Mouse (Mus musculus): Measurements from ENCODE around the gene Chac1.
A peak's percentile ranks its signal among the peaks of the same experiment; 100 is the strongest.

Chac1 gene

GRCm38 (mm10) chr2:119327942-119328526, 23.0 kb upstream of the Chac1 start:
- DNase-seq (ENCODE audit: low spot score in 2 of 2), result no peak

GRCm38 (mm10) chr2:119328546-119328945, 22.5 kb upstream of the Chac1 start:
- DNase-seq (ENCODE audit: low spot score in 2 of 2), result no peak

GRCm38 (mm10) chr2:119329123-119329817, 21.8 kb upstream of the Chac1 start:
- no peak for DNase-seq (ENCODE audit: low spot score in 2 of 2)

- DNase-seq (ENCODE audit: low spot score in 2 of 2), result no peak
Observed at GRCm38 (mm10) chr2:119330795-119331194, 20.2 kb upstream of the Chac1 start.

- no peak for DNase-seq (ENCODE audit: low spot score in 2 of 2)
Observed at GRCm38 (mm10) chr2:119332177-119332661, 18.8 kb upstream of the Chac1 start.

- no peak for DNase-seq (ENCODE audit: low spot score in 2 of 2)
Observed at GRCm38 (mm10) chr2:119334135-119334534, 16.9 kb upstream of the Chac1 start.

GRCm38 (mm10) chr2:119334964-119335525, 16.0 kb upstream of the Chac1 start:
- DNase-seq (ENCODE audit: low spot score in 2 of 2), result no peak

- DNase-seq (ENCODE audit: low spot score in 2 of 2), result no peak
Observed at GRCm38 (mm10) chr2:119335535-119335934, 15.5 kb upstream of the Chac1 start.

GRCm38 (mm10) chr2:119336002-119336401, 15.0 kb upstream of the Chac1 start:
- DNase-seq (ENCODE audit: low spot score in 2 of 2), result no peak

- no peak for DNase-seq (ENCODE audit: low spot score in 2 of 2)
Observed at GRCm38 (mm10) chr2:119336470-119336869, 14.6 kb upstream of the Chac1 start.

- DNase-seq (ENCODE audit: low spot score in 2 of 2), result peak; percentile 79 to 80
Observed at GRCm38 (mm10) chr2:119337425-119338265, 13.4 kb upstream of the Chac1 start.

- no peak for DNase-seq (ENCODE audit: low spot score in 2 of 2)
Observed at GRCm38 (mm10) chr2:119344537-119345138, 6.4 kb upstream of the Chac1 start.

- DNase-seq (ENCODE audit: low spot score in 2 of 2), result no peak
Observed at GRCm38 (mm10) chr2:119353707-119354106, 2.7 kb downstream of the Chac1 start.

GRCm38 (mm10) chr2:119355089-119355488, 4.1 kb downstream of the Chac1 start:
- DNase-seq (ENCODE audit: low spot score in 2 of 2), result no peak

- DNase-seq (ENCODE audit: low spot score in 2 of 2), result no peak
Observed at GRCm38 (mm10) chr2:119355651-119356050, 4.6 kb downstream of the Chac1 start.

- no peak for DNase-seq (ENCODE audit: low spot score in 2 of 2)
Observed at GRCm38 (mm10) chr2:119356310-119356709, 5.3 kb downstream of the Chac1 start.

GRCm38 (mm10) chr2:119356805-119357204, 5.8 kb downstream of the Chac1 start:
- DNase-seq (ENCODE audit: low spot score in 2 of 2), result peak in 1 of 2 experiments; percentile 35

- no peak for DNase-seq (ENCODE audit: low spot score in 2 of 2)
Observed at GRCm38 (mm10) chr2:119358249-119358648, 7.2 kb downstream of the Chac1 start.

GRCm38 (mm10) chr2:119359721-119360291, 8.8 kb downstream of the Chac1 start:
- DNase-seq (ENCODE audit: low spot score in 2 of 2), result no peak

- DNase-seq (ENCODE audit: low spot score in 2 of 2), result no peak
Observed at GRCm38 (mm10) chr2:119364969-119365368, 13.9 kb downstream of the Chac1 start.

- no peak for DNase-seq (ENCODE audit: low spot score in 2 of 2)
Observed at GRCm38 (mm10) chr2:119367346-119367745, 16.3 kb downstream of the Chac1 start.

Data from spleen, postnatal 36 days (tissue).